Mouse (Mus musculus) forebrain, embryonic 11.5 days (tissue): ENCODE results near the gene Mapk1. TPM values are rescaled to one million over a fixed set of nuclear protein-coding genes. Genes with fewer than 3 reads are reported as not detected.

Experiments used
- polyA plus RNA-seq: library from polyadenylated mRNA; unstranded; fragments of >200 nt; fragmentation: Nextera tagmentation; extraction: Ambion mirVana; gene quantifications from 2 replicates; pipeline ENCODE4 v1.2.1, GENCODE M21; 2014

Mapk1 gene
- polyA plus RNA-seq, 1 experiment from 2014 or later: 197 TPM

Other genes with a start within 250 kb of the Mapk1 start
- gene Spag6l, start 153.9 kb upstream of the Mapk1 start, polyA plus RNA-seq: 1.4 and 2.3 TPM in 2 replicates
- gene Igll1, start 119.4 kb upstream of the Mapk1 start, polyA plus RNA-seq: not detected in 2 replicates
- gene Top3b, start 112.6 kb upstream of the Mapk1 start, polyA plus RNA-seq: 70.3 and 75.7 TPM in 2 replicates
- 0.63 and 1.3 TPM in 2 replicates for gene Vpreb1, start 112.5 kb upstream of the Mapk1 start, polyA plus RNA-seq
- gene Ppm1f, start 86.9 kb upstream of the Mapk1 start, polyA plus RNA-seq: 22.1 and 24.5 TPM in 2 replicates
- gene Ypel1, start 86.3 kb downstream of the Mapk1 start, polyA plus RNA-seq: 119 and 130 TPM in 2 replicates
- 153 and 156 TPM in 2 replicates for gene Ppil2, start 127.9 kb downstream of the Mapk1 start, polyA plus RNA-seq
- gene 2610318N02Rik, start 141.8 kb downstream of the Mapk1 start, polyA plus RNA-seq: 104 and 111 TPM in 2 replicates
- gene Sdf2l1, start 149.0 kb downstream of the Mapk1 start, polyA plus RNA-seq: 64.9 and 68.4 TPM in 2 replicates
- gene Ydjc, start 161.2 kb downstream of the Mapk1 start, polyA plus RNA-seq: 5.7 and 6.0 TPM in 2 replicates
- gene Ccdc116, start 163.8 kb downstream of the Mapk1 start, polyA plus RNA-seq: 0.61 and 0.97 TPM in 2 replicates
- 379 and 399 TPM in 2 replicates for gene Ube2l3, start 219.3 kb downstream of the Mapk1 start, polyA plus RNA-seq
- gene Rimbp3, start 225.2 kb downstream of the Mapk1 start, polyA plus RNA-seq: 1.6 and 1.9 TPM in 2 replicates